Mouse (Mus musculus) spleen, adult 2 months (tissue): ENCODE measurements around the gene Cobll1. TPM values are rescaled to one million over a fixed set of nuclear protein-coding genes. Genes with fewer than 3 reads are reported as not detected.

Experiments
- DNase-seq, 2 experiments: peaks; one replicate each; pipeline versions ENCODE4 v3.0.0 to v3.0.0-alpha.2; 2012 to 2021; ENCODE audit warnings: low spot score in 2 of 2, low read depth in 1 of 2
- H3K27ac ChIP-seq: fragments of 200-500 bp; 2 replicates; pipeline ENCODE4 v1.5.1; 2012; ENCODE audit warnings: low read length, inconsistent platforms; ENCODE audit not compliant: insufficient read depth
- H3K27me3 ChIP-seq: fragments of 200-500 bp; 2 replicates; pipeline ENCODE4 v1.6.1; 2012; ENCODE audit warnings: mild to moderate bottlenecking, moderate library complexity, low read length, inconsistent platforms; ENCODE audit not compliant: control insufficient read depth, insufficient read depth
- H3K36me3 ChIP-seq: fragments of 200-500 bp; 2 replicates; pipeline ENCODE4 v1.6.1; 2012; ENCODE audit warnings: mild to moderate bottlenecking, low read length, inconsistent platforms; ENCODE audit not compliant: control insufficient read depth, insufficient read depth
- H3K4me1 ChIP-seq: fragments of 200-500 bp; 2 replicates; pipeline ENCODE4 v1.6.1; 2011; ENCODE audit warnings: inconsistent platforms; ENCODE audit not compliant: control insufficient read depth, insufficient read depth, insufficient read length
- H3K4me3 ChIP-seq: fragments of 200-500 bp; 2 replicates; pipeline ENCODE4 v1.5.1; 2011; ENCODE audit warnings: mild to moderate bottlenecking, inconsistent platforms; ENCODE audit not compliant: insufficient read depth, insufficient read length; ENCODE audit errors: extremely low read depth
- CTCF ChIP-seq: fragments of 200-500 bp; IDR thresholded peaks from 2 replicates; pipeline ENCODE4 v1.5.1; 2011; ENCODE audit warnings: mild to moderate bottlenecking, inconsistent platforms; ENCODE audit not compliant: insufficient read depth, insufficient read length, insufficient replicate concordance; ENCODE audit errors: extremely low read depth
- POLR2A ChIP-seq: fragments of 200-500 bp; IDR thresholded peaks from 2 replicates; pipeline ENCODE4 v1.6.1; 2011; ENCODE audit warnings: low read depth, low read length, inconsistent platforms
- WGBS: fragments of 180-500 bp; shearing (Covaris S2); methylation state at CpG from one replicate; pipeline ENCODE4 v1.1.7; 2018; 5-methylcytosine and 5-hydroxymethylcytosine counted together
- polyA plus RNA-seq: library from polyadenylated mRNA; depleted of rRNA; stranded (reverse); fragments of >200 nt; gene quantifications from 2 replicates; pipeline ENCODE4 v1.2.3, GENCODE M21; 2012

Gene Cobll1
- polyA plus RNA-seq, 1 experiment, result 5.4 TPM

DNA sequence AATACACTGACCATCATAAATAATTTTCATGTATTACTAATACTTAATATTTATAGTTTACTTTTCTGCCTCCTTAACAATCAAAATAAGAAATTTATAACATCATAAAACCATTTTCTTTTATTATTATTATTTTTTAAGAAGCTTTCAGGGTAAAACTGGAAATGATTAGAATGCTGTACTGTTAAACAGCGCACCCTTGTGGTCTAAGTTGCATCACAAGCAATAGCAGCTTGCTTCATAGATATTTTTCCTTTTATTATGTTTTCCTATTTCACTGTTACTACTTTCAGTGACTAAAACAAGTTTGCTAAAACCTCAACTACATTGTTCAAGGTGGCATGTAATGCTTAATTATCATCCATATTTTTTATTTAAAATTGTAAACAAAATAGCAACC is 117.8 kb downstream of the Cobll1 start:
- Histone ChIP-seq H3K27ac (no peak overlapping the region), H3K27me3 (no peaks in the 10 kb centered on the region), H3K4me3 (no peak overlapping the region), H3K4me1 (no peaks in the 10 kb centered on the region), H3K36me3 (peaks cover 3% of the 10 kb centered on the region)
- peak in 1 of 2 experiments; percentile 5 for DNase-seq
- WGBS, result 25% methylated on average over 1 of the region's 1 CpGs
- TF ChIP-seq POLR2A, result no peak
- TF ChIP-seq CTCF, result no peak

GRCm38 (mm10) chr2:65121012-65121411 is 118.2 kb downstream of the Cobll1 start:
- 87% methylated on average over 3 of the region's 3 CpGs for WGBS
- Histone ChIP-seq H3K27ac (no peak overlapping the region), H3K27me3 (no peaks in the 10 kb centered on the region), H3K4me3 (no peak overlapping the region), H3K36me3 (peaks cover 3% of the 10 kb centered on the region), H3K4me1 (no peaks in the 10 kb centered on the region)
- no peak for TF ChIP-seq CTCF
- no peak for TF ChIP-seq POLR2A
- DNase-seq, result no peak

GRCm38 (mm10) chr2:65120112-65120511 is 119.1 kb downstream of the Cobll1 start:
- 69% methylated on average over 2 of the region's 2 CpGs for WGBS
- H3K27me3 ChIP-seq, result no peaks in the 10 kb centered on the region

DNA sequence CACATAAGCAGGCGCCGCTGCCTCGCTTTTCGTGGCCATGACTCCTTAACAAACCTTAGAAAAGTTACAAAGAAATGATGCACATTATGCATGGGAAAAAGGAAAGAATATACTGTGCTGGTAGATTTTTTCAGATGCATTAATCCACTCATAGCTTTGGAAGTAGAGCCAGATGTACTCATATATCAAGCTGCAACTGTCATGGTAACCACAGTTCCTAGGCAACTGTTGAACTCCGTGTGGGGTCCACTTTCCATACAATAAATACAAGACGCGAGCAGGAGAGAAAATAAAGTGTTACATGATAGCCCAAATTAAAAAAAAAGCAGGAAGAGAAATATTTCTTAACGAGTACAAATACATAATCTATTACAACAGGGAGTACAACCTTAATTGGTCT is 119.5 kb downstream of the Cobll1 start:
- DNase-seq, result no peak
- Histone ChIP-seq H3K36me3 (peaks cover 1% of the 10 kb centered on the region; the same call in 1 of the 2 replicates), H3K4me3 (no peak overlapping the region), H3K27me3 (no peaks in the 10 kb centered on the region), H3K4me1 (no peaks in the 10 kb centered on the region), H3K27ac (no peak overlapping the region)
- TF ChIP-seq CTCF (no peak), POLR2A (no peak)
- WGBS, result 91% methylated on average over 8 of the region's 8 CpGs

More at GRCm38 (mm10) chr2:65120112-65120511, 119.1 kb downstream of the Cobll1 start:
- H3K4me1 ChIP-seq, result no peaks in the 10 kb centered on the region
- DNase-seq, result no peak
- TF ChIP-seq POLR2A, result no peak
- TF ChIP-seq CTCF, result no peak
- no peak overlapping the region for H3K4me3 ChIP-seq
- peaks cover 1% of the 10 kb centered on the region; the same call in 1 of the 2 replicates for H3K36me3 ChIP-seq
- no peak overlapping the region for H3K27ac ChIP-seq

GRCm38 (mm10) chr2:65119076-65119475 is 120.1 kb downstream of the Cobll1 start:
- H3K4me1 ChIP-seq, result no peaks in the 10 kb centered on the region; the same call in 1 of the 2 replicates
- no peak for DNase-seq
- H3K36me3 ChIP-seq, result peaks cover 1% of the 10 kb centered on the region; the same call in 1 of the 2 replicates
- H3K27ac ChIP-seq, result no peak overlapping the region
- 94% methylated on average over 2 of the region's 2 CpGs for WGBS
- no peaks in the 10 kb centered on the region for H3K27me3 ChIP-seq
- no peak for TF ChIP-seq CTCF
- no peak for TF ChIP-seq POLR2A
- H3K4me3 ChIP-seq, result no peak overlapping the region

- Histone ChIP-seq H3K4me1 (no peaks in the 10 kb centered on the region; the same call in 1 of the 2 replicates), H3K27ac (no peak overlapping the region), H3K36me3 (peaks cover under 1% of the 10 kb centered on the region; the same call in 1 of the 2 replicates), H3K4me3 (no peak overlapping the region), H3K27me3 (no peaks in the 10 kb centered on the region)
- no peak for DNase-seq
- TF ChIP-seq CTCF (no peak), POLR2A (no peak)
- WGBS, result 86% methylated on average over 2 of the region's 2 CpGs
These were observed 121.3 kb downstream of the Cobll1 start for GRCm38 (mm10) chr2:65117859-65118258.

- DNase-seq, result no peak
- H3K27ac ChIP-seq, result no peak overlapping the region
- 80% methylated on average over 2 of the region's 2 CpGs for WGBS
- no peak overlapping the region for H3K4me3 ChIP-seq
- no peaks in the 10 kb centered on the region for H3K27me3 ChIP-seq
- H3K4me1 ChIP-seq, result no peaks in the 10 kb centered on the region; the same call in 1 of the 2 replicates
- TF ChIP-seq CTCF (no peak), POLR2A (no peak)
- H3K36me3 ChIP-seq, result no peaks in the 10 kb centered on the region; the same call in 1 of the 2 replicates
These were observed 122.6 kb downstream of the Cobll1 start for GRCm38 (mm10) chr2:65116428-65117125.
